Mouse (Mus musculus) cerebellum, adult 2 months (tissue): ENCODE data around the gene Runx2. TPM values are rescaled to one million over a fixed set of nuclear protein-coding genes. Genes with fewer than 3 reads are reported as not detected.

Source experiments
- DNase-seq, 2 experiments: peaks; one replicate each; pipeline ENCODE4 v3.0.0; 2021
- H3K27ac ChIP-seq: fragments of 200-500 bp; 2 replicates; pipeline ENCODE4 v1.5.1; 2012; ENCODE audit warnings: low read length, control low read depth, inconsistent platforms; ENCODE audit not compliant: insufficient read depth
- H3K27me3 ChIP-seq: fragments of 200-500 bp; 2 replicates; pipeline ENCODE4 v1.6.1; 2012; ENCODE audit warnings: inconsistent platforms, mild to moderate bottlenecking, low read length, moderate library complexity; ENCODE audit not compliant: control insufficient read depth, insufficient read depth
- H3K4me1 ChIP-seq: fragments of 200-500 bp; 2 replicates; pipeline ENCODE4 v1.6.1; 2011; ENCODE audit warnings: low read length; ENCODE audit not compliant: control insufficient read depth, insufficient read depth
- H3K4me3 ChIP-seq: fragments of 200-500 bp; replicated peaks from 2 replicates; pipeline ENCODE3; 2011; ENCODE audit warnings: mild to moderate bottlenecking, low read depth, low read length, control low read depth; ENCODE audit not compliant: insufficient read depth
- CTCF ChIP-seq: fragments of 200-500 bp; IDR thresholded peaks from 2 replicates; pipeline ENCODE4 v1.5.1; 2011; ENCODE audit warnings: low read depth, mild to moderate bottlenecking, control low read depth, low read length, moderate library complexity, borderline replicate concordance; ENCODE audit not compliant: insufficient read depth
- POLR2A ChIP-seq: fragments of 200-500 bp; IDR thresholded peaks from 2 replicates; pipeline ENCODE4 v1.6.1; 2011; ENCODE audit warnings: low read length, control low read depth, borderline replicate concordance; ENCODE audit not compliant: insufficient read depth
- WGBS: fragments of 180-500 bp; shearing (Covaris S2); methylation state at CpG from one replicate; pipeline ENCODE4 v1.1.7; 2018; 5-methylcytosine and 5-hydroxymethylcytosine counted together
- polyA plus RNA-seq: library from polyadenylated mRNA; depleted of rRNA; stranded (reverse); fragments of >200 nt; gene quantifications from 2 replicates; pipeline ENCODE4 v1.2.3, GENCODE M21; 2012

Gene Runx2
- polyA plus RNA-seq, 1 experiment = 0.95 TPM

DNA sequence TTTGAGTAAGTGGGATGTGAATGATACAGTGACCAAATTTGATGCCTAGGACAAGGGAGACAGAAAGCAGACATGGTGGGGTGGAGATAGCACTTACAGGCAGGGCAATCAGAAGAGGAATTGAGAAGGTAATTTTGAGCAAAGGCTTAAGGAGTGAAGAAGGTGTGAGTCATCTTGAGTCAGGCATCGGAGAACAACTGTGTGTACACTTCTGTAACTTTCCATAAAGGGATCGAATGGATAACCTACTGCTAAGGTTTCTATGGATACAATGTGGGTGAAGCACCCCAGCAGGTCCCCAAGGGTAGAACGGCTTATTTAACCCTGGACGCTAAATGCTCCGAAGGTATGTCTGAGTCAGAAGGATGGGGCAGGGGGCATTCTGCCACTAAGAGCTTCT, 312.4 kb downstream of the Runx2 start:
- DNase-seq = no peak
- no peak for TF ChIP-seq CTCF
- TF ChIP-seq POLR2A = no peak
- Histone ChIP-seq H3K4me1 (0 out of 2 replicates have a peak, but pooled peaks cover 2% of the 10 kb centered on the region), H3K27me3 (no peaks in the 10 kb centered on the region), H3K4me3 (no peak overlapping the region), H3K27ac (no peak overlapping the region)
- WGBS = 89% methylated on average over 5 of the region's 5 CpGs

DNA sequence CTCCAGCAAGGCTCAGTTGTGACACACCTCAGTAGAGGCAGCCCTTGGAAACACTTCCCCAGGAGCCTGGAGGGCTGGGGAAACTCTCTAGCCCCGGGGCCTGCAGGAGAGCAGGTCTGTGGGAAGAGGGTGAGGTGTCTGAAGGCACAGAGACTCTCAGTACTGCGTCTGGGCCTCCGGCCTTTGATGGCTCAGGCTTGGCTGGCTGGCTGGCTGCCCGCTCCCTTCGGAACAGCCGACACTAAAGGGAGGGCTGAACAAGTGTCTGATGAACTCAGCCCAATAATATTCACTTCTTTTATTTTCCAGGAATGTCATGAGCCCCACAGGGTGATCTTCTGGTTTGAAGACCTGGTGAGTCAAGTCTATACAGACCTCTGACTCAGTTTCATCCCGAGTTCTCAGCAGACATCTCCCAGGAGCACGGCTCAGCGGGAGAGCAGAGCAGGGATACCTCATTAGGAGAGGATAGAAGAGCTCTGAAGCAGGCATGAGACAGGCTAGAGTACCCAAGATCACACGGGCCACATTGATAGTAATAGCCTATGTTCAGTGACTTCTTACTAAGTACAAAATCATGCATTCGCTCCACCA, 314.2 kb downstream of the Runx2 start:
- DNase-seq = no peak
- TF ChIP-seq POLR2A (no peak), CTCF (no peak)
- Histone ChIP-seq H3K4me3 (no peak overlapping the region), H3K27ac (no peak overlapping the region), H3K27me3 (no peaks in the 10 kb centered on the region), H3K4me1 (0 out of 2 replicates have a peak, but pooled peaks cover 2% of the 10 kb centered on the region)
- 48% methylated on average over 11 of the region's 11 CpGs for WGBS

DNA sequence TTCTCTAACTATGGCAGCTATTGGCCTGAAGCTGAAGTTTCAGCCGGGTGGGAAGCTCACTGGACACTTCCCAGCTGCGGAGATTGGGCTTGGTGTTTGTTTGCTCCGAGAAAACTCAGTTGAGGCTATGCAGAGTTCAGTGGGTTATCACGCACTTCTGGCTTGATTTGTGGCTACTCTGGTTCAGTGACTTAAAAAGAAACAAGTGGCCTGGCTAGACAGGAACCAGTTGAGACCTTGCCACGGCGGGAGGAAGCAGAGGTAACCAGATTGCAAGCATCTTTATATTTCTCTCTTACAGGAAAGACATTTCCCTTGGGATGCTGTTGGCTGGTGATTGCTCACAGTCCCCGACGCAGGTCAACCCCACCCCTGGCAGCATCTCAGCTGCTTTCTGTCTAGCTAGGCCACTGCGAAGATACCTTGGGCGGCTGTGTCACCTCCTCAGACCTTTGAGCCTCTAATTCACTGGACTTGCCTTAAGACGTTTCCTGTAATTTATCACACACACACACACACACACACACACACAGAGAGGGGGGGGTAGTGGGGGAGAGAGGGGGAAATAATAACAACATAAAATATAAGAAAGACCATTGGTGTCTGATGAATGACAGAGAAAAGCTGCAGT, 324.3 kb downstream of the Runx2 start:
- H3K4me3 ChIP-seq = no peak overlapping the region
- no peak overlapping the region for H3K27ac ChIP-seq
- no peaks in the 10 kb centered on the region for H3K4me1 ChIP-seq
- 49% methylated on average over 11 of the region's 11 CpGs for WGBS
- no peaks in the 10 kb centered on the region for H3K27me3 ChIP-seq
- TF ChIP-seq CTCF (no peak), POLR2A (no peak)
- no peak for DNase-seq

DNA sequence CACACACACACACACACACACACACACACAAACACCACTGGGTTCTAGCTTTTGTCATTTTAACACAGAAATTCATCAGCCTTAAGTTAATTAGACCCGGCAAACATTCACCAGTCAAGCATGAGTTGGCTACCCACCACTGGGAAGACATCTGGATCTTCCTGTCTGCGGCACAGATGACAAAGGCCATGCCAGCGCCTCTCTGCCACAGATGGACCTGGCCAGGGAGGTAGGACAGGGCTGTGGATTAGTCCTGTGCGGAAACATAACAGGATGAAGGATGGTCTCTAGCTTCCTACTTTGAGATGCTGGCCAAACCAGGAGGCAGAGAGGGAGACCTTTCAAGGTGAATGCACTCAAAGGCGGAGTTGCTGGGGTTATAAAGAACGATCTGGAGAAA, 325.3 kb downstream of the Runx2 start:
- H3K27me3 ChIP-seq = no peaks in the 10 kb centered on the region
- no peak overlapping the region for H3K27ac ChIP-seq
- no peak for DNase-seq
- no peak overlapping the region for H3K4me3 ChIP-seq
- H3K4me1 ChIP-seq = no peaks in the 10 kb centered on the region
- TF ChIP-seq CTCF (no peak), POLR2A (no peak)
- 35% methylated on average over 6 of the region's 6 CpGs for WGBS

DNA sequence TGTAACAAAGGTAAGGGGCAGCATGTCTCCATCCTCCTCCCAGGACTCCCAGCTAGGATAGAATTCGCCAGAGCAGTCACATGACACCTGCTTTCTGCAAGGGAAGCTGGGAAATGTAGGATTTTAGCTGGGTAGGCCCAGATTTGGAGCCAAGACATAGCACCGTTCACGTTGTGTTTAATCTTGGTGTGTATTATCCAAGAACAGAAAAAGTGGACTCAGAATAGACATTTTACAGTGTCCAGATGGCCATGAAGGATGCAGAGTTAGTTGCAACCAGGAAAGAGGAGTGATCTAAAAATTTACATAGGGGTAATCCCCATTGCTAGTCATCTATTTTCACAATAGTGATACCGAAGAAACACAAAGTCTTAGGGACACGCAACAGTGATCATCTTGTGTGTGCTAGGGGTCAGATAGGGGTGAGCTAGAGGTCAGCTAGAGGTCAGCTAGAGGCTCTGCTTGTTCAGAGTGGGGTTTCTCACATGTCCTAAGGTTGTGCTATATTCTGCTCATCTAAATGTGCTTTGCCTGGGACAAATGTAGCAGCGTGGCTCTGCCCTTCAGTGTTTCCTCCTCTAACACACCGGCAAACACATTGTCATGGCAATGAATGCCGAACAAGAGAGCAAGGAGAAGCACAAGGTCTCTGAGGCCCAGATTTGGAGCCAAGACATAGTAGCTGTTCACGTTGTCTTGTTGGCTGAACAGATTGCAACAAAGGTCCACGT, 326.9 kb downstream of the Runx2 start:
- WGBS = 83% methylated on average over 10 of the region's 10 CpGs
- no peak overlapping the region for H3K27ac ChIP-seq
- H3K4me1 ChIP-seq = no peaks in the 10 kb centered on the region
- DNase-seq = no peak
- TF ChIP-seq POLR2A (no peak), CTCF (no peak)
- H3K27me3 ChIP-seq = no peaks in the 10 kb centered on the region
- no peak overlapping the region for H3K4me3 ChIP-seq

DNA sequence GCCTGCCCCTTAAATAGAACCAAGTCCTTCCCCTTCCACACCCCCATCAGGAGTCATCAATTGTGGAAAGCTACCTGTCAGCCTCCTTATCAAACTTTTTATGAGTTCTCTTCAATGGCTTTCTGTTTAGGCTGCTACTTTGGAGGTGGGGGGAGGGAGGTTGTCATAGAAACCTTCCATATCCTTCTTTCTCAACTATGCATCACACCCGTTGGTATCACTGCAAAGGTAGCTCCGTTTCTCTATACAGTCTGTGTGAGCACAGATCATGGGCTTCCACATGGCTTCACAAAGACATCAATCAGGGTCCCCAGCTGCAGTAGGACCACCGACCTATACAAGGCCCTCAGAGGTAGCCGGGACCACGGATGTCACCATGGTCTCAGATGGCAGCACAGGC, 329.3 kb downstream of the Runx2 start:
- Histone ChIP-seq H3K4me3 (no peak overlapping the region), H3K27me3 (no peaks in the 10 kb centered on the region), H3K27ac (no peak overlapping the region), H3K4me1 (no peaks in the 10 kb centered on the region)
- TF ChIP-seq CTCF (no peak), POLR2A (no peak)
- WGBS = 82% methylated on average over 5 of the region's 5 CpGs
- DNase-seq = no peak

DNA sequence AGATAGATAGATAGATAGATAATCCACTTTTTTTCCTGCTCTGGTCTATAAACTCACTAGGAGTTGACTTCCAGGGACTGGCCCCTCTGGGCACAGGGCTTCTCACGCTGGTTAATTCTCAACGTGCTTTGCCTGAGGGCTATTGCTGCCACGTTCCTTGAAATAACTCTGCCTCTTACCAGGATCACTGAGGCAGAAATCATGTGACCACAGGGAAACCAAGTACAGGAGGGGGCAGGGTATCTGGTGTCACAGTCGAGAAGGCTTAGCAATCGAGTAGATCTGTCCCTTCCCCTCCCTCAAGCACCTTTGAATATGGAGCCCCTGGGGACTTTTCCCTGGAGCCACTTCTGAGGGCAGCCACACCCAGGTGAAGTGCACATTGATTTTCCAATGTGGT, 334.7 kb downstream of the Runx2 start:
- H3K4me3 ChIP-seq = no peak overlapping the region
- H3K4me1 ChIP-seq = peaks cover 2% of the 10 kb centered on the region; the same call in 1 of the 2 replicates
- TF ChIP-seq POLR2A = no peak
- no peak for TF ChIP-seq CTCF
- WGBS = 27% methylated on average over 5 of the region's 5 CpGs
- H3K27ac ChIP-seq = no peak overlapping the region
- DNase-seq = no peak
- H3K27me3 ChIP-seq = no peaks in the 10 kb centered on the region

DNA sequence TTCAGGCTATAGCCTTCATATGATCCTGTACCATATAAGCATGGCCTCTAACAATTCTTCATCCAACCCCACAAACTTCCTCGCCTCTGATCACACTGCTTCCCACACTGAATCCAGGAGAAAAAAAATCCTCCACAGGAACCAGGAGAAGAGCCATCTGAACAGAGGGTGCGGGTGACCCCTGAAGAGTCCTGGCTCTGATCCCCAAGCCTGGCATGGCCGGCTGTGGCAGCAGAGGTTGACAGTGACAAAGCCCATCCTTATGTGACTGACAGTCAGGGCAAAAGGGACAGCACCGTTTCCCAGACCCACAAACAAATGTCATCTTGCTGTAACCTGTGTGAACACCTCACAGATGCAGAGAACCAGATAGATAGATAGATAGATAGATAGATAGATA, 335.1 kb downstream of the Runx2 start:
- no peak overlapping the region for H3K4me3 ChIP-seq
- no peak overlapping the region for H3K27ac ChIP-seq
- WGBS = 14% methylated on average over 4 of the region's 4 CpGs
- TF ChIP-seq CTCF (no peak), POLR2A (no peak)
- no peaks in the 10 kb centered on the region for H3K27me3 ChIP-seq
- DNase-seq = no peak
- H3K4me1 ChIP-seq = peaks cover 2% of the 10 kb centered on the region; the same call in 1 of the 2 replicates
